Mouse (Mus musculus): Measurements from ENCODE around the gene Gpr33.

GRCm38 (mm10) chr12:52012159-52012558 is 15.7 kb downstream of the Gpr33 start:
- TF ChIP-seq CTCF (IDR thresholded peaks at IDR 0.05; ENCODE audit: extremely low read depth, insufficient read length, insufficient replicate concordance, low read depth, low read length) (no peak), POLR2A (IDR thresholded peaks at IDR 0.05; ENCODE audit: low read depth, low read length) (no peak)

All from small intestine, adult 2 months (tissue).